Mouse (Mus musculus): Measurements from ENCODE around the gene Nmt1.

DNA sequence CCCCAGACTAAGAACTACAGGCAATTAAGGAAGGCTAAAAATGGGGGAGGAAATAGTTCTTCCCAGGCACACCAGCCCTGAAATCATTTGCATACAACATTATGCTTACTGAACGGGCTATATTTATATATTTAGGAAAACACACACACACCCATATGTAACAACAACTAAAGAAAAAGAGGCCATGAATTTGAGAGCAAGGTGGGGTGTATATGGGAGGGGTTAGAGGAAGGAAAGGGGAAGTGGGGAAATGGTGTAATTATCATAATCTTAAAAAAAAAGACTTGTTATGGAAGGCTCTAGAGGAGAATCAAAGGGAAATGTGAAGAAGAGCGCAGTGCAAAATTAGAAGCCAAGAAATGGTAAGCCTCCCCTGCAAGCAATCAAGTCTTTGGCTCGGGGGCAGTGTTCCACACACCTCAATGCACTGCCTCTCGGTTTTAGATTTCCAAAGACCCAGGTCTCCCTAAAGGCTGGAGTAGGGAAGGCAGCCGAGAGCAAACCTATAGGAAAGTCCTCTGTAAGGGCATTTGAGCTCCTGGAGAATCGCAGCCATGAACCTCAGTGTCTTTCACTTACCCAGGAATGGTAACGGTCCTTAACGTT lies 317 bp upstream of the Nmt1 start:
- TF ChIP-seq CTCF (IDR thresholded peaks at IDR 0.05; ENCODE audit: low read depth) (no peak), EP300 (IDR thresholded peaks at IDR 0.05; ENCODE audit: low read depth) (no peak; the same call in 1 of the 2 replicates)

All from liver, embryonic 14.5 days (tissue).